Mouse (Mus musculus): ENCODE results near the gene Hsf5.

DNA sequence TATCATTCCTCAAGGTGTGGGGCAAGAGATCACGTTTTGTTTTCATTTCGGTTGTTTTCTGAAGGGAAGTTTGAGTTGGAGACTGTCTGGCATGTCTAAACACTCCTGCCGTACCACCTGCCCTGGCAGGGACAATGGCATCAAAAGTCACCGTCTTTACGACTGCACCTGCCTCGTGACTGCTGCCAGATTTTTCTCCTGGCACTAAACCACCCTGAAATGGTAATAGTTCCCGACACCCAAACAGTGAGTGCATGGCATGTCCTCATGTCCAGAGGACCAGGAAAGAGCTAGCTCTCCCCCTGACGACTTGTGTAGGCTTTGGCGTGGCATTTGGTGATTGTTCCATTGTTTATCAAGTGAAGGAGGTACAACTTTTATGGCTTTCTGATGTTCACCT is 63.8 kb downstream of the Hsf5 start:
- TF ChIP-seq EP300 (IDR thresholded peaks at IDR 0.05): no peak
- no peak for TF ChIP-seq CTCF (IDR thresholded peaks at IDR 0.05)
